23 mouse cellular contexts compared by ENCODE assay signal in genomic region chr8:71534263-71534810, GRCm38 (mm10). TPM values are rescaled to one million over a fixed set of nuclear protein-coding genes. Genes with fewer than 3 reads are reported as not detected.
DNase-seq lines count a peak whose midpoint lies in the region; ATAC-seq and TF ChIP-seq lines count a peak whose summit lies in the region.
"Had no signal": no experiment of that assay in that cellular context is flagged by ENCODE, and none has a peak within 500 bp of the region (broad histone marks: within the 10 kb centered on the region; RNA-seq: fewer than 3 reads in every experiment).

No protein-coding gene starts in this region.

- no peak overlapping the region for H3K4me2 ChIP-seq in kidney, embryonic 16.5 days (replicated peaks; ENCODE audit: low read depth, low read length)
- no peak overlapping the region for H3K4me2 ChIP-seq in lung, postnatal 0 days (replicated peaks; ENCODE audit: low read depth, low read length)
- H3K4me2 ChIP-seq: forebrain, embryonic 13.5 days; heart, embryonic 15.5 days; hindbrain, embryonic 12.5 days; liver, embryonic 13.5 days had no signal

- ATAC-seq in kidney, embryonic 16.5 days (ENCODE audit: low FRiP score, low TSS enrichment): no peak; the same call in 1 of the 2 replicates
- ATAC-seq in lung, postnatal 0 days: no peak
- ATAC-seq: activated CD4-positive, CD25-positive, alpha-beta regulatory T cell, adult 4 months; forebrain, embryonic 13.5 days; Patski had no signal

- H3K9me3 ChIP-seq in kidney, embryonic 16.5 days (ENCODE audit: low read length): no peaks in the 10 kb centered on the region
- H3K9me3 ChIP-seq in lung, postnatal 0 days (ENCODE audit: low read length): no peaks in the 10 kb centered on the region
- H3K9me3 ChIP-seq: embryonic facial prominence, embryonic 10.5 days; forebrain, embryonic 13.5 days; heart, embryonic 15.5 days; hindbrain, embryonic 12.5 days; liver, embryonic 13.5 days had no signal

- DNase-seq in heart, adult 11 months: peak; percentile 93
- DNase-seq in heart, postnatal 10 days: no peak
- no peak for DNase-seq in kidney, postnatal 14 days
- DNase-seq in lung, postnatal 0 days (ENCODE audit: low spot score): no peak
- DNase-seq in lung, postnatal 14 days: no peak
- DNase-seq in spleen, postnatal 4 days (ENCODE audit: low spot score in 2 of 2): no peak
- DNase-seq: adrenal gland, postnatal 14 days; cerebellum, adult 18-20 months; kidney, adult 18-20 months; liver, embryonic 13.5 days; lung, postnatal 10 days; right cerebral cortex, postnatal 25 days; thymus, postnatal 25 days had no signal

- H3K27ac ChIP-seq in kidney, embryonic 16.5 days (ENCODE audit: low read length): 0 out of 2 replicates have a peak overlapping the region, but pooled peaks have one; percentile 58
- H3K27ac ChIP-seq in lung, postnatal 0 days (ENCODE audit: low read length): no peak overlapping the region
- H3K27ac ChIP-seq: embryonic facial prominence, embryonic 10.5 days; forebrain, embryonic 13.5 days; heart, embryonic 15.5 days; hindbrain, embryonic 12.5 days; liver, embryonic 13.5 days had no signal

- 37% methylated on average over 3 of the region's 3 CpGs for whole genome bisulfite sequencing in kidney, embryonic 16.5 days
- 33% methylated on average over 2 of the region's 3 CpGs for WGBS in lung, postnatal 0 days

- intact Hi-C loops in heart, postnatal 10 days (cut with DNase I): no loop called here

- H3K4me1 ChIP-seq in kidney, embryonic 16.5 days (ENCODE audit: insufficient read depth, low read length): peaks cover 17% of the 10 kb centered on the region
- H3K4me1 ChIP-seq in lung, postnatal 0 days (ENCODE audit: insufficient read depth, low read depth, low read length): peaks cover 7% of the 10 kb centered on the region; the same call in 1 of the 2 replicates

- no peak overlapping the region for H3K4me3 ChIP-seq in kidney, embryonic 16.5 days (ENCODE audit: low read length)
- no peak overlapping the region for H3K4me3 ChIP-seq in lung, postnatal 0 days (ENCODE audit: low read depth, low read length)
- H3K4me3 ChIP-seq: embryonic facial prominence, embryonic 10.5 days; forebrain, embryonic 13.5 days; heart, embryonic 15.5 days; hindbrain, embryonic 12.5 days; liver, embryonic 13.5 days had no signal

- no peak overlapping the region for H3K9ac ChIP-seq in kidney, embryonic 16.5 days (replicated peaks; ENCODE audit: low read length)
- H3K9ac ChIP-seq in lung, postnatal 0 days (replicated peaks; ENCODE audit: low read depth): no peak overlapping the region
- H3K9ac ChIP-seq: forebrain, embryonic 13.5 days; heart, embryonic 15.5 days; hindbrain, embryonic 12.5 days; liver, embryonic 13.5 days had no signal

- H3K36me3 ChIP-seq in kidney, embryonic 16.5 days (ENCODE audit: insufficient read depth, low read length): no peaks in the 10 kb centered on the region
- H3K36me3 ChIP-seq in lung, postnatal 0 days (ENCODE audit: insufficient read depth, low read length): no peaks in the 10 kb centered on the region
- H3K36me3 ChIP-seq: embryonic facial prominence, embryonic 10.5 days; heart, embryonic 15.5 days; hindbrain, embryonic 12.5 days; liver, embryonic 13.5 days had no signal

- TF ChIP-seq EP300 in lung, postnatal 0 days (IDR thresholded peaks at IDR 0.05): no peak

- peak; percentile 30 for TF ChIP-seq CTCF in lung, postnatal 0 days (IDR thresholded peaks at IDR 0.05)

- no peaks in the 10 kb centered on the region; the same call in 1 of the 2 replicates for H3K27me3 ChIP-seq in kidney, embryonic 16.5 days (ENCODE audit: insufficient read depth, low read length)
- H3K27me3 ChIP-seq in lung, postnatal 0 days (replicated peaks; ENCODE audit: insufficient read depth, low read length): no peaks in the 10 kb centered on the region
- H3K27me3 ChIP-seq: heart, embryonic 15.5 days; liver, embryonic 13.5 days; Patski had no signal

RNA-seq across cellular contexts. Expression of gene Bst2, which starts 2.9 kb away (rescaled TPM):
- 10 to 100 TPM; 13.0 to 13.5 TPM for total RNA-seq in heart, postnatal 10 days (2021)
- 53.6 and 55.6 TPM in 2 replicates for polyA plus RNA-seq in kidney, embryonic 16.5 days (2015; fragmentation: Nextera tagmentation; extraction: Ambion mirVana)
- polyA plus RNA-seq in lung, postnatal 0 days (2015; fragmentation: Nextera tagmentation; extraction: Ambion mirVana): 86.2 and 99.8 TPM in 2 replicates

RNA-seq across cellular contexts. Expression of gene Mvb12a, which starts 8.4 kb away (rescaled TPM):
- total RNA-seq in heart, postnatal 10 days (2021): 10 to 100 TPM; 30.2 to 32.5 TPM
- 114 and 118 TPM in 2 replicates for polyA plus RNA-seq in kidney, embryonic 16.5 days (2015; fragmentation: Nextera tagmentation; extraction: Ambion mirVana)
- 103 and 112 TPM in 2 replicates for polyA plus RNA-seq in lung, postnatal 0 days (2015; fragmentation: Nextera tagmentation; extraction: Ambion mirVana)

RNA-seq across cellular contexts. Expression of gene Ccdc194, which starts 8.8 kb away (rescaled TPM):
- total RNA-seq in heart, postnatal 10 days (2021): under 1 TPM in 1 of 2 experiments, not detected in 1; 0.17 TPM
- 0.15 and 0.61 TPM in 2 replicates for polyA plus RNA-seq in kidney, embryonic 16.5 days (2015; fragmentation: Nextera tagmentation; extraction: Ambion mirVana)
- polyA plus RNA-seq in lung, postnatal 0 days (2015; fragmentation: Nextera tagmentation; extraction: Ambion mirVana): 0.07 and 0.08 TPM in 2 replicates
- total RNA-seq: adrenal gland, postnatal 14 days; left cerebral cortex, postnatal 36 days; megakaryocyte-erythroid progenitor cell, adult 5-6 weeks had no signal
- polyA plus RNA-seq: activated CD4-positive, CD25-positive, alpha-beta regulatory T cell, adult 4 months; neural tube, embryonic 14.5 days had no signal

RNA-seq across cellular contexts. Expression of gene Plvap, which starts 22.8 kb away (rescaled TPM):
- 10 to 100 TPM; 21.8 to 22.0 TPM for total RNA-seq in heart, postnatal 10 days (2021)
- 165 TPM in 2 replicates for polyA plus RNA-seq in kidney, embryonic 16.5 days (2015; fragmentation: Nextera tagmentation; extraction: Ambion mirVana)
- 246 and 265 TPM in 2 replicates for polyA plus RNA-seq in lung, postnatal 0 days (2015; fragmentation: Nextera tagmentation; extraction: Ambion mirVana)
- polyA plus RNA-seq: activated CD4-positive, CD25-positive, alpha-beta regulatory T cell, adult 4 months had no signal

RNA-seq across cellular contexts. Expression of gene Tmem221, which starts 24.3 kb away (rescaled TPM):
- under 1 TPM in 1 of 2 experiments, not detected in 1; 0.27 TPM for total RNA-seq in heart, postnatal 10 days (2021)
- 16.3 and 16.7 TPM in 2 replicates for polyA plus RNA-seq in kidney, embryonic 16.5 days (2015; fragmentation: Nextera tagmentation; extraction: Ambion mirVana)
- 8.5 and 8.7 TPM in 2 replicates for polyA plus RNA-seq in lung, postnatal 0 days (2015; fragmentation: Nextera tagmentation; extraction: Ambion mirVana)
- total RNA-seq: left cerebral cortex, postnatal 36 days; megakaryocyte-erythroid progenitor cell, adult 5-6 weeks had no signal
- polyA plus RNA-seq: forebrain, embryonic 13.5 days; neural tube, embryonic 14.5 days had no signal
